Mouse (Mus musculus): Measurements from ENCODE around the gene Gm4792.

Gm4792 gene

GRCm38 (mm10) chr10:94298471-94298870, at the start of gene Gm4792:
TSS of gene Gm4792 (minus strand) at chr10:94298703.
- DNase-seq (ENCODE audit: low spot score) = no peak

DNA sequence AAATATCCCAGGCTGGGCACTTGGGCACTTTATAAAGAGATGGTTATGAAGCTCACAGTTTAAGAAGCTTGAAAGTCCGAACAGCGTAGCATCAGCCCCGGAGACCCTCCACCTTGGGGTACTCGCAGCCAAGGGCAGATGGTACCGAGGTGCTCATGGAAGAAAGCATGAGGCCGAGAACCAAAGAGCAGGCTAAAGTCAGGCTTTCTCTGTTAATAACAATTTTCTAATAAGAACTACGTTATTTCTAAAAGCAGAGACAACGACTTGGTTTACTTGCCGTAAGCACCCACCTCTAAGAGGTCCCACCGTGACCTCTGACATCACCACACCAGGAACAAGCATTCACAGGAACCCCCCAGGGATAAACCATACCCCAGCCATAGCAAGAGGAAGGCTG, 49.5 kb upstream of the Gm4792 start:
- DNase-seq (ENCODE audit: low spot score) = no peak

GRCm38 (mm10) chr10:94347296-94347695, 48.8 kb upstream of the Gm4792 start:
- DNase-seq (ENCODE audit: low spot score) = no peak

- no peak for DNase-seq (ENCODE audit: low spot score)
Measured at GRCm38 (mm10) chr10:94346596-94346995, 48.1 kb upstream of the Gm4792 start.

DNA sequence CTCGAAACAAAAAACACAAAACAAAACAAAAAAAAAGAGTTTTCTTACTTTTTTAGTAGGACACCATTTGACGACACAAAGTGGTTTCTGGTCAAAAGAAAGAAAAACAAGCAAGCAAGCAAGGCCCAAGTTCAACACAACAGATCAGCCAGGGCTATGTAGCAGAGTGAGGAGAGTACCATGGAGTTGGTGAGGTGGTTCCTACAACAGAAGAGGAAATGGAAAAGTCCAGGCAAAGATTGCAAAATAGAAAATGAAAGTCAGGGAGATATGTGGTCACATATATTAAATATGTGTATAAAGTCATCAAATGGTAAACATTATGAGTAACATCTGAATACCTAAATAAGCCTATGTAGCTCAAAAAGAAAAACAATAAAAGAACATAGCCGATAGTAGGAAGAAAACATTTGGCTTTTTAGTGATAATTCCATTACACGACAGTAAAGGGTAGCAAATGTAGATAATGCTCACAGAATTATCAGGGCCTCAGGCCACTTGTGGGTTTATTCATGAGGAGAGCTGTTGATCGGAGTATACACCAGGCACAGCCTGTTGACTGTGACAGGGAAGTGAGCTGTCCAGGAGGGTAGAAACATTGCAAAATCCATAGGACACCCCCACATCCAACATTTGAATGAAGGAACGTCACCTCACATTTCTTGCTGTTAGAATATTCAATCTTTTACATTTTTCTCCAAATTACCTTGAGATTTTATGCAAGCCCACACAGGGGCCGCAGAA, 47.2 kb upstream of the Gm4792 start:
- DNase-seq (ENCODE audit: low spot score) = no peak

GRCm38 (mm10) chr10:94344631-94345417, 46.3 kb upstream of the Gm4792 start:
- DNase-seq (ENCODE audit: low spot score) = no peak

GRCm38 (mm10) chr10:94343581-94343980, 45.1 kb upstream of the Gm4792 start:
- no peak for DNase-seq (ENCODE audit: low spot score)

DNA sequence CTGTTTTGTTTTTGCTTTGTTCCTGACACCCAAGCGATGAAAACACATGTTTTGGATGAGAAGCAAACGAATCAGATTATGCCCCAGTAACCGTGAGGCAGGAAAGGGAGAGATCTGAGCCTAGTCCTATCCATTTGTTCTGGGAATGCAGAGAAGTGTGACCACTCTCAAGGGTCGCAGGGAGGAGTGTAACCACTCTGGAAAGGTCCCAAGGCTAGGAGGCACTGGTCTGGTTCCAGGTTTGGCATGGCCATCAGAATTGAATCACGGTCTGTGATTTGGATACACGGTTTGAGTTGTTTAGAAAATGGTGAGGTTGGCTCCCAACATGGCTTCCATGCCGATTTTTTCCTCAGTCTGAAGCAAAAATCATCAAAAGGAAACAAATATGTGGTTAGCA, 43.8 kb upstream of the Gm4792 start:
- no peak for DNase-seq (ENCODE audit: low spot score)

GRCm38 (mm10) chr10:94341501-94341900, 43.0 kb upstream of the Gm4792 start:
- DNase-seq (ENCODE audit: low spot score) = no peak

DNA sequence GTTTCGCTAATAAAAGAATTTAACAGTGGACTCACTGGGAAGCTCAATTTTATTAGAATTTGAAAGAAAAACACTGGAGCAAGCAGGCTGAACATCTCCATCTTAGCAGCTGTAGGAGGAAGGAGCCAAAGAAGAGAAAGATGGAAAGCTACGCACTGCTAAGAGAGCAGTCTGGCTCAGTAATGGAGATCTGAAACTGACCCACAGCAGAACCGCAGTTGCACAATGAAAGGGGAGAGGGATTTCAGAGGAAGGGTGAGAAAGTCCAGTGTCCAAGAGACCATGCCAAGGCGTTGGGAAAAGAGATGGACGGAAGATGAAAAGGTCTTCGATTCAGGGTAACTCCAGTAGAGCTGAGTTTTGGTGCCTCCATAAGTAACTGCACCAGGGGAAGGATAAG, 37.6 kb upstream of the Gm4792 start:
- no peak for DNase-seq (ENCODE audit: low spot score)

GRCm38 (mm10) chr10:94335047-94335446, 36.5 kb upstream of the Gm4792 start:
- no peak for DNase-seq (ENCODE audit: low spot score)

DNA sequence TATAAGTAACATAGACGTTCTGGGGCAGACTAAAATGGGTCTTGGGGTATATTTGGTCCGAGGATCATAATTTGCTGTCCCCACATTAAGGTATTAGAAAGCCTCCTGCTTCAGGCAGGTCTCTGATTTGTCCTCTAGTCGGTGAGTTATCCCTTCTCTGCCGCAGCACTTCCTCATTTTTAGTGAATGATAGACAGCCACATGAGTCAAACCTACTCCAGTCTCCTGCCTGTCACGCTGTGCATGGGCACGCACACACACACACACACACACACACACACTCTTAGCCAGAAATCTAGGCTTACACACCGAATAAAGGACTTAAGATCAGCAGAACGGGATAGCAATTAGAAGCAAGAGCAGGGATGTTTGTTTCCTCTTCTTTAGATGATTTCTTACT, 34.8 kb upstream of the Gm4792 start:
- no peak for DNase-seq (ENCODE audit: low spot score)

DNA sequence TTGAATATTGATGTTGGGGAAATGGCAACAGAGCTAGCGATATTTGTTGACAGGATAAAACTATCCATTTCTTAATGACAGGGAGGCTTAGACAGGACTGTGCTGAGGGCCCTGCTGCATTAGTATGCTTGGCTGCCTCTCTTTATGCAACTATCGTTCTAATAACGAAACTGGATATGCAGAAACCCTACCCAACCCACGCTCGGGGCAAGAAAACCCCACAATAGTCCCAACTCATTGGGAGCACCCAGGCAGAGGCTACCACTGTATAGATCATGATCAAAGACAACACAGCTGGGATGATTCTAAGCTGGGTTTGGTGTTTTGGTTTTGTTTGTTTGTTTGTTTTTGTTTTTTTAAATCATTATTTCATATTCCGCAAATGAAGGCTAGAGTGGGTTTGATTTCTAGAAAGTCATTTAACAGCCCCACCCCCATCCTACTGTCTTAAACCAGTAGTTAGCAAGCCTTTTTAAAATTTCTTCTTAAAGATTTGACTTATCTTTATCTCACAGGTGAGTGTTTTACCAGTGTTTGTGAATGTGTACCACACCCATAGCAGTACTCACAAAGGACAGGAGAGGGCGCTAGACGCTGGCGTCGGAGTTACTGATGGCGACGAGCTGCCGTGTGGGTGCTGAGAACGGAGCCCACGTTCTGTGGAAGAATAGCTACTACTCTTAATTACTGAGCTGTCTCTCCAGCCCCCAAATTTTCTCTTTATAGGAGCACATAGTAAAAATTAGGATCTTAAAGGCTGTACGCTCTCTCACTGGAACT, 34.0 kb upstream of the Gm4792 start:
- DNase-seq (ENCODE audit: low spot score) = no peak

DNA sequence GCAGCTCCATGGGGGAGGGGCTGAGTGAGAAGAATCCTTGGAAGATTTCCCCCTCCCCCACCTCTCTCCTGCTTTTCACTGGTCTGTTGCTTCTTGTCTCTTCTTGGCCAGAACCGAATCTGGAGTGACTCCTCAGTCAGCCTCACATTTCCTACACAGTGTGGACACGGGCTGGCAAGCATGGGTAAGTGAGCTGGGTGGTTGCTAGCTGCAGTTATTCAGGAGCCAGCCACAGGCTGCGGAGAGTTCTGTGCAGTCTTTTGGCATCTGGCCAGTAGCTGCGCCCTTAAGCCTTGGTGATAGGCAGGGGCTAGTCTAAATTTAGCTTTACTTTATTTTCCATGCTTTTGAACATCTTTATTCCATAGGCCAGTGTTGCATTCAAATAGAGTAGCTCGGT, 31.5 kb upstream of the Gm4792 start:
- DNase-seq (ENCODE audit: low spot score) = no peak

DNA sequence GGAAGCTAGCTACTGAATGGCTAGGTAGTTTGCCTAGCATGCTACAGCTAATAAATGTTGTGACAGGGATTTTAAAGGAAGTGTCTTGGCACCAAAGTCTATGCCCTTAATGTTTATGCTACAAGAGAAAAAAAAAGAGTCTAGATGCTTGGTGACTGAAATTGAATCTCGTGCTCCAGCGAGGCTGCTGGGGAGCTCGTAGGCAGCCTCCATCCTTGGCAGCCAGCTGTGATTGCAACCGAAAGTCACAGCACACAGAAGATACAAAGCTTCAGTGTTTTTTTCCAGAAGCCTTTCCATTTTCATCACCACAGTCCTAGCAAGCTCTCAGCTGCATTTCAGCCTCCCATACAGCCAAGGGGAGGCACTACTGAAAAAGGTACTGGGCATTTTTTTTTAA, 20.1 kb upstream of the Gm4792 start:
- DNase-seq (ENCODE audit: low spot score) = no peak

DNA sequence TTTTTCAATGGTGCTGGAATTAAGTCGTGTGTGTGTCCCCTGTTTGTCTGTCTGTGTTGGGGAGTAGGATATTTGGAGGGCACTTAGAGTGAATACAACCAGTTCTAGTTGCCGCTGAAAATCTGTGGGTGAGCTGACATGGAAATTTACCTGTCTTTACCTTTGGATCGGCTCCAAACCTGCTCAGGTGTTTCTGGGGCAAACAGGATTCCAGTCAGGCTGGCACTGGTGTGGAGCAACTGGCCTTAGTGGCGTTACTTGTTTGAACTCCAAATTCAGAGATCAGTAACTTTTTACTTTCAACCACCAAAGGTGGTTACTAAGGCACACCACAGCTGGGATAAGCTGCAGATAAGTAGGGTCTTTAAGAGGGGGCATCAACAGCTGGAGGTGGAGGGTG, 14.6 kb upstream of the Gm4792 start:
- no peak for DNase-seq (ENCODE audit: low spot score)

GRCm38 (mm10) chr10:94312007-94312715, 13.7 kb upstream of the Gm4792 start:
- DNase-seq (ENCODE audit: low spot score) = no peak

DNA sequence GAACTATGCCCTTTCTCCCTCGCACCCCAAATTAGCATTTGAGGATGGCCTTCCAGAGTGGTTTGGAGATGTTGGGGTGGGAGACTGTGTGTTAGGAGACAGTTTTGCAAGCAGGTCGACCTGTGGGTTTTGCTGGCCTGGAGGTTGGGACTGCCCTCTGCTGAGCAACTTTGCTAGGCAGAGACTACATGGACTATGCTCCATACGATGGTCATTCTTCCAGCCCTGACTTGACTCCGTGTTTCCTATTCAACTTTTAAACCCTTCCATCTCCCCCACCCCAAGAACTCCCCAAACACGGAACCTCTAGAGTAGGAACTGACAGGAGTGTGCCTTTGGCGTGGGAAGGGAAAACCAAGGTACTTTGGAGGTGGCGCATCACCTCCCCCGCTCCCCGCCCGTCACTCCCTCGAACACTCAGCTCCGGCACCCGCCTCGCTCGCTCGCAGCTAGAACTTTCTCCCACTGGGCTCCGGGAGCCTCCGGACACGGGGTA, 13.1 kb upstream of the Gm4792 start, which contains the start of gene Tmcc3:
TSS of gene Tmcc3 (plus strand) at position 439 of the 496 bp plus-strand sequence.
- DNase-seq (ENCODE audit: low spot score) = no peak

- DNase-seq (ENCODE audit: low spot score) = no peak
Measured at GRCm38 (mm10) chr10:94310499-94311267, 12.2 kb upstream of the Gm4792 start.

DNA sequence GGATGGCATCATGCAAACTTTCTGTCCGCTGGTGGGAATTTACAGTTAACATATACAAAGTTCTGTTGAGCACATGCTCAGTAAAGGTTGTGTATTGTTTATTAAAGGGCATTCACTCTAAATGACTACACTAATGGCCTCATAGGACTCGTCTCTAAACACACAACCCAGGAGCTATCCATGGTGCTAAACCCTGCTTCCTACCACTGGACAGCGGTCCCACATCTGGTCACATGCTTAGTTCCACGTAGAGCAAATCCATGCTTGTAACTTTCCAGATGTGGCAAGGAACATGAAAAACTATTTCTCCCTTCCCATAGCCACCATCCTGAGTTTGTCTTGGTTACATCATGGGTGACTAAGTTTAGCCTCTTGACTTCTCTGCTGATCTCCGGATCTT, 7.0 kb upstream of the Gm4792 start:
- DNase-seq (ENCODE audit: low spot score) = no peak

- no peak for DNase-seq (ENCODE audit: low spot score)
Measured at GRCm38 (mm10) chr10:94304064-94304657, 5.7 kb upstream of the Gm4792 start.
